Mouse (Mus musculus) thymus, adult 2 months (tissue): ENCODE data around the gene Irak2.

Experiments
- CTCF ChIP-seq: fragments of 200-500 bp; IDR thresholded peaks from 2 replicates; pipeline ENCODE4 v1.5.1; 2012; ENCODE audit warnings: mild to moderate bottlenecking, control low read depth, low read length, moderate library complexity, borderline replicate concordance; ENCODE audit not compliant: control insufficient read depth, poor library complexity, insufficient read depth; ENCODE audit errors: extremely low read depth
- POLR2A ChIP-seq: fragments of 200-500 bp; IDR thresholded peaks from 2 replicates; pipeline ENCODE4 v1.6.1; 2012; ENCODE audit warnings: mild to moderate bottlenecking, low read length, control low read depth, moderate library complexity; ENCODE audit not compliant: control insufficient read depth, poor library complexity, insufficient read depth; ENCODE audit errors: extremely low read depth

- TF ChIP-seq POLR2A: no peak
- no peak for TF ChIP-seq CTCF
Observed at GRCm38 (mm10) chr6:113691084-113691462, 52.8 kb downstream of the Irak2 start.
